Mouse (Mus musculus) neural tube, embryonic 15.5 days (tissue): ENCODE measurements around the gene Zfp985. TPM values are rescaled to one million over a fixed set of nuclear protein-coding genes. Genes with fewer than 3 reads are reported as not detected.
"Not testable (repeated sequence)": the region's sequence is repeated elsewhere in the genome, so short reads cannot be mapped to it uniquely, and the experiment has no call there.

Experiments used
- ATAC-seq: fragments of 200-750 bp; cut with Nextera tagmentation; 2 replicates; pipeline ENCODE4 v1.8.0; 2017; ENCODE audit warnings: mild to moderate bottlenecking, moderate TSS enrichment, moderate library complexity; ENCODE audit not compliant: low FRiP score
- H3K27ac ChIP-seq: fragments of 300-500 bp; sonication (generic); replicated peaks from 2 replicates; pipeline ENCODE4 v1.5.1; 2015; ENCODE audit warnings: mild to moderate bottlenecking, inconsistent platforms
- H3K27me3 ChIP-seq: fragments of 300-500 bp; sonication (generic); replicated peaks from 2 replicates; pipeline ENCODE4 v1.6.1; 2015; ENCODE audit warnings: inconsistent platforms
- H3K36me3 ChIP-seq: fragments of 300-500 bp; sonication (generic); 2 replicates; pipeline ENCODE4 v1.6.1; 2015; ENCODE audit warnings: inconsistent platforms
- H3K4me1 ChIP-seq: fragments of 300-500 bp; sonication (generic); 2 replicates; pipeline ENCODE4 v1.6.1; 2015; ENCODE audit warnings: inconsistent platforms
- H3K4me2 ChIP-seq: fragments of 300-500 bp; sonication (generic); 2 replicates; pipeline ENCODE4 v1.6.1; 2015; ENCODE audit warnings: inconsistent platforms, mild to moderate bottlenecking, moderate library complexity
- H3K4me3 ChIP-seq: fragments of 300-500 bp; sonication (generic); replicated peaks from 2 replicates; pipeline ENCODE4 v1.5.1; 2015; ENCODE audit warnings: mild to moderate bottlenecking, inconsistent platforms
- H3K9ac ChIP-seq: fragments of 300-500 bp; sonication (generic); replicated peaks from 2 replicates; pipeline ENCODE4 v1.6.1; 2015; ENCODE audit warnings: mild to moderate bottlenecking, inconsistent platforms
- H3K9me3 ChIP-seq: fragments of 300-500 bp; sonication (generic); replicated peaks from 2 replicates; pipeline ENCODE4 v1.6.1; 2016; ENCODE audit warnings: inconsistent platforms
- WGBS: fragments of 180-500 bp; shearing (Covaris S2); methylation state at CpG from one replicate; pipeline ENCODE4 v1.1.7; 2015; ENCODE audit warnings: mixed read lengths; 5-methylcytosine and 5-hydroxymethylcytosine counted together
- polyA plus RNA-seq: library from polyadenylated mRNA; unstranded; fragments of >200 nt; fragmentation: Nextera tagmentation; extraction: Ambion mirVana; gene quantifications from 2 replicates; pipeline ENCODE4 v1.2.1, GENCODE M21; 2015

Gene Zfp985
- 0.08 and 0.10 TPM in 2 replicates for polyA plus RNA-seq

GRCm38 (mm10) chr4:147553071-147553470, at the start of gene Zfp985:
Gene Zfp985 (plus strand): TSS chr4:147553277.
- not testable (repeated sequence) for H3K27me3 ChIP-seq, H3K4me2 ChIP-seq, H3K36me3 ChIP-seq, ATAC-seq, H3K4me3 ChIP-seq, H3K4me1 ChIP-seq, H3K9me3 ChIP-seq, H3K9ac ChIP-seq, H3K27ac ChIP-seq
- WGBS, result 70% methylated on average over 5 of the region's 5 CpGs

GRCm38 (mm10) chr4:147509174-147509573, 43.9 kb upstream of the Zfp985 start:
- Histone ChIP-seq H3K9me3 (peaks cover 24% of the 10 kb centered on the region), H3K27me3 (no peaks in the 10 kb centered on the region), H3K4me1 (no peaks in the 10 kb centered on the region), H3K36me3 (peaks cover 8% of the 10 kb centered on the region), H3K9ac (no peak overlapping the region), H3K4me2 (no peak overlapping the region), H3K4me3 (no peak overlapping the region), H3K27ac (no peak overlapping the region)
- no peak for ATAC-seq
- 87% methylated on average over 2 of the region's 2 CpGs for WGBS

- 0 out of 2 replicates have a peak, but pooled peaks have one; percentile 13 for ATAC-seq
- H3K9ac ChIP-seq, result no peak overlapping the region
- 70% methylated on average over 2 of the region's 2 CpGs for WGBS
Observed at GRCm38 (mm10) chr4:147518981-147519380, 34.1 kb upstream of the Zfp985 start.

GRCm38 (mm10) chr4:147520100-147520499, 33.0 kb upstream of the Zfp985 start:
- no peak overlapping the region for H3K4me3 ChIP-seq
- no peak for ATAC-seq
- H3K36me3 ChIP-seq, result no peaks in the 10 kb centered on the region
- no peak overlapping the region for H3K27ac ChIP-seq
- no peak overlapping the region for H3K9ac ChIP-seq
- no peaks in the 10 kb centered on the region for H3K27me3 ChIP-seq
- no peak overlapping the region for H3K4me2 ChIP-seq
- H3K9me3 ChIP-seq, result peaks cover 74% of the 10 kb centered on the region
- no peaks in the 10 kb centered on the region for H3K4me1 ChIP-seq

More at GRCm38 (mm10) chr4:147518981-147519380, 34.1 kb upstream of the Zfp985 start:
- Histone ChIP-seq H3K4me3 (no peak overlapping the region), H3K27me3 (no peaks in the 10 kb centered on the region), H3K9me3 (peaks cover 76% of the 10 kb centered on the region), H3K27ac (no peak overlapping the region), H3K4me1 (no peaks in the 10 kb centered on the region), H3K36me3 (no peaks in the 10 kb centered on the region), H3K4me2 (no peak overlapping the region)

GRCm38 (mm10) chr4:147525125-147525524, 28.0 kb upstream of the Zfp985 start:
- no peak for ATAC-seq
- 92% methylated on average over 1 of the region's 1 CpGs for WGBS
- no peaks in the 10 kb centered on the region for H3K36me3 ChIP-seq
- H3K9ac ChIP-seq, result no peak overlapping the region
- H3K4me1 ChIP-seq, result no peaks in the 10 kb centered on the region
- peaks cover 66% of the 10 kb centered on the region for H3K9me3 ChIP-seq
- no peak overlapping the region for H3K4me2 ChIP-seq
- no peaks in the 10 kb centered on the region for H3K27me3 ChIP-seq
- no peak overlapping the region for H3K27ac ChIP-seq
- H3K4me3 ChIP-seq, result no peak overlapping the region

GRCm38 (mm10) chr4:147530366-147530765, 22.7 kb upstream of the Zfp985 start:
- no peak overlapping the region for H3K27ac ChIP-seq
- H3K27me3 ChIP-seq, result no peaks in the 10 kb centered on the region
- H3K9ac ChIP-seq, result no peak overlapping the region
- H3K9me3 ChIP-seq, result peaks cover 45% of the 10 kb centered on the region
- no peak for ATAC-seq
- H3K4me3 ChIP-seq, result no peak overlapping the region
- no peaks in the 10 kb centered on the region for H3K4me1 ChIP-seq
- WGBS, result 89% methylated on average over 1 of the region's 1 CpGs
- H3K36me3 ChIP-seq, result no peaks in the 10 kb centered on the region
- H3K4me2 ChIP-seq, result no peak overlapping the region

- not testable (repeated sequence) for H3K36me3 ChIP-seq, H3K4me3 ChIP-seq, H3K27ac ChIP-seq, H3K4me1 ChIP-seq, H3K9ac ChIP-seq, ATAC-seq, H3K27me3 ChIP-seq, H3K4me2 ChIP-seq
- H3K9me3 ChIP-seq, result peaks cover 37% of the 10 kb centered on the region
Observed at GRCm38 (mm10) chr4:147535916-147536315, 17.2 kb upstream of the Zfp985 start.

- Histone ChIP-seq H3K4me1 (no peaks in the 10 kb centered on the region), H3K4me3 (no peak overlapping the region), H3K27ac (no peak overlapping the region), H3K9ac (no peak overlapping the region), H3K4me2 (no peak overlapping the region), H3K27me3 (no peaks in the 10 kb centered on the region), H3K9me3 (peaks cover 38% of the 10 kb centered on the region), H3K36me3 (0 out of 2 replicates have a peak, but pooled peaks cover 3% of the 10 kb centered on the region)
- WGBS, result 84% methylated on average over 2 of the region's 2 CpGs
- ATAC-seq, result no peak
Observed at GRCm38 (mm10) chr4:147537702-147538101, 15.4 kb upstream of the Zfp985 start.

DNA sequence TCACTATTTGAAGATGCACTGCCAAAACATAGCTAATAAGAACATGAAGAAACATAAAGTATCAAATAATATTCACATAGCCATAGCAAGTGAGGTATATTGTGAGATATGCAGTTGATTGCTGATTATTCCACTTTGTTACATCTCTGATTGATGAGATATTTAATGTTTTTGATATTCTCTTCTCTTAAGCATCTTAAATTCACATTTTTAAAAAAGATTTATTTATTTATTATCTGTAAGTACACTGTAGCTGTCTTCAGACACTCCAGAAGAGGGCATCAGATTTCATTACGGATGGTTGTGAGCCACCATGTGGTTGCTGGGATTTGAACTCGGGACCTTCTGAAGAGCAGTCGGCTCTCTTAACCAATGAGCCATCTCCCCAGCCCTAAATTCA, 13.2 kb upstream of the Zfp985 start, which contains the start of gene Gm16503:
Gm16503 (plus strand) TSS at position 301 of the 400 bp plus-strand sequence.
- not testable (repeated sequence) for H3K9ac ChIP-seq, H3K4me1 ChIP-seq, ATAC-seq, H3K4me3 ChIP-seq, H3K27me3 ChIP-seq, H3K27ac ChIP-seq, H3K36me3 ChIP-seq, H3K4me2 ChIP-seq
- H3K9me3 ChIP-seq, result peaks cover 46% of the 10 kb centered on the region
- 90% methylated on average over 3 of the region's 3 CpGs for WGBS

DNA sequence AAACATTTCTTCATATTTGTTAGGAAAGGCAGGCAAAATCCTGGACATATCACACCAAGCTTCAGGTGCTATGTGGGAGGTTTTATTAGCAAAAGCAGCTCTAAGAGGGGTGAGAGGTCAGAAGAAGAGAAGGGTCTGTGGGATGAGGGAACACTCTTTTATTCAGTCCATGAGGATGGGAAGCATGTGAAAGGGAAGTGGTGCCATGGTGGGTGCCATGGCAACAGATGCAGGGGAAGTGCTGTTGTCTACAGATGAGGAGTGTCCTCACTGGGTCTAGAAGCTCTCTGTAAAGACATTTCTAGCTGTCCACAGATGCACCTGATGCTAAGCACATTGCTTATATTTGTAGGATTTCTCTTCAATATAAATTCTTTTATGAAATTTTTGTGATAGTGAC, 12.0 kb upstream of the Zfp985 start:
- peaks cover 38% of the 10 kb centered on the region for H3K9me3 ChIP-seq
- H3K27me3 ChIP-seq, result no peaks in the 10 kb centered on the region
- no peak overlapping the region for H3K4me2 ChIP-seq
- H3K9ac ChIP-seq, result no peak overlapping the region
- no peaks in the 10 kb centered on the region for H3K4me1 ChIP-seq
- no peak overlapping the region for H3K4me3 ChIP-seq
- 0 out of 2 replicates have a peak, but pooled peaks cover 3% of the 10 kb centered on the region for H3K36me3 ChIP-seq
- no peak for ATAC-seq
- H3K27ac ChIP-seq, result no peak overlapping the region

GRCm38 (mm10) chr4:147554361-147554760, 1.3 kb downstream of the Zfp985 start:
- H3K4me2 ChIP-seq, H3K27me3 ChIP-seq, H3K9me3 ChIP-seq, H3K4me3 ChIP-seq, H3K9ac ChIP-seq, ATAC-seq, H3K27ac ChIP-seq, H3K4me1 ChIP-seq, H3K36me3 ChIP-seq: not testable (repeated sequence)
- WGBS, result 82% methylated on average over 2 of the region's 2 CpGs

DNA sequence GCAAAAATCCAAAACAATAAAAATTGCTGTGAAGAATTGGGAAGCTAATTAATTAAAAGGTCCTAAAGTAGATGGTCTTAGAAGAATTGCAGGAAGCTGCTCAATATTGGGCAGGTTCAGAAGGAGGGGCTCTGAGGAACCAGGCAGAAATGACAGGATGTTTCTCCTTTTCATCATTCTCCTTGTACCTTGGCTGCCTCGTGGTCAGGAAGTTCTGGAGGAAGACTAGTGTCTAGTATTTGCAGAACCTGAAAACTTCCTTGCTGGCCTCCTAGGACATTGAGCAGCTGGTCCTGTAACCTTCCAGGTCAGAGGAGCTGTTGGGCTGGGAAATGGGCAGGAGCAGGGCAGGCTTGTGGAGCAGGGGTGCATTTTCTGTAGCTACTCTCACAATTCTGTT, 3.8 kb downstream of the Zfp985 start:
- H3K4me1 ChIP-seq, H3K9ac ChIP-seq, H3K4me2 ChIP-seq, H3K9me3 ChIP-seq, H3K27ac ChIP-seq, H3K36me3 ChIP-seq, H3K4me3 ChIP-seq, ATAC-seq, H3K27me3 ChIP-seq: not testable (repeated sequence)
- 54% methylated on average over 1 of the region's 1 CpGs for WGBS

- H3K27me3 ChIP-seq, H3K4me1 ChIP-seq, H3K9ac ChIP-seq, H3K4me2 ChIP-seq, ATAC-seq, H3K4me3 ChIP-seq, H3K36me3 ChIP-seq, H3K9me3 ChIP-seq, H3K27ac ChIP-seq: not testable (repeated sequence)
Observed at GRCm38 (mm10) chr4:147558011-147558410, 4.9 kb downstream of the Zfp985 start.
